Mouse (Mus musculus) T-helper 1 cell (primary cell): ENCODE measurements around the gene Atad1.

Source experiments
- in situ Hi-C: fragments of 300-600 bp; cut with MboI, MseI; formaldehyde crosslinking; loops from one replicate; pipeline ENCODE4 v1.15.1; 2025; ENCODE audit warnings: high pct_unique_total_duplicates

The Atad1 gene

GRCm38 (mm10) chr19:32752357-32752756 lies 12.8 kb upstream of the Atad1 start:
- in situ Hi-C loops = loop anchor here (10.0 kb wide), 1 partner anchor 202 kb away; no protein-coding TSS in a partner anchor

DNA sequence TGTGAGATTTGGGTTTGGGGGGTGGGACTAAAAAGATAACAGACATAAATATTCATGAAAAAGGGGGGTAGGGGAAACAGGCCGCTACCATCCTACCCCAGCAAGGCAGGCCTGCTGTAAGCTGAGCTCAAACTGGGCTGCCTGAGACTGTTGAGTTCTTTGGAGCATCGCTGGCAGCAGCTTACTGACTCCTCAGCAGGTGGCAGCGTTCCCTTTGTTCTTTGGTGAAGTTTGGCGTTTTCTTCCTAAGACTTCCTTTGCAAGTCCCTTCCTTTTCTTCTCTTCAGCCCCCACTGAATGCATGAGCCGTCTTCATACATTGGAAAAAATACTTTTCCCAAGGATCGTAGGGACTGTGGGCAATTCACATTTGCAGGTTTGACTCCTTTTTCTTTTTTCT lies 9.8 kb upstream of the Atad1 start:
- in situ Hi-C loops = no loop called here

DNA sequence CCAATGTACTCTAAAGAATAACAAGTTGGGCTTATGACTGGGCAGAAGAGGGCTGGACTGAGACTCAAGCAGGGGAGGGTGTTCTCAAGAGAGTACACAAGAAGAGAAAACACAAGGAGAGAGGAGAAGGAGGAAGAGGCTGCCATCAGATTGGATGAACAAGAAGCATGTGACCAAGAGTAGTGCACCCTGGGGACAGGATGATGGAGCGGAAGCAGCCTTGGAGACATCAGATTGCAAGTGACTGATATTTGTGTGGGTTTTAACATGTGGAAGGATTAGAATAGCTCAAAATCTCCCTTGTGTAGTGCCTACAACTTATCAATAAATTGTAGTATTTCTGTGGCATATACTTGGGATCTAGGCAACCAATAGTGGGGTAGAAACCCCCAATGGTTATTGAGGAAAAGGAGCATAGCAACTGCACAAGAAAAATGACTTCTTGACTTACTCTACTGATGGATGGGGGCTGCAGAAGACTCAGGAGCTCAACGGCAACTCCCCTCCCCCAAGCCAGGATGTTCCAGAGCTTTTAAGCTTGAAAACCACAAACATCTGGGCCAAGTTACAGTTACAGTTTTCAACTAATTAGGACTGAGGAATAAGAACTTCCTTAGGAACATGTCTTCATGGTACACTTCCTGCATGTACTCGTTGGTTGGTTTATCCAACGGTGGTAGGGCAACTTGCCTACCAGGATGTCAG lies 1.2 kb upstream of the Atad1 start:
- in situ Hi-C loops = no loop called here

DNA sequence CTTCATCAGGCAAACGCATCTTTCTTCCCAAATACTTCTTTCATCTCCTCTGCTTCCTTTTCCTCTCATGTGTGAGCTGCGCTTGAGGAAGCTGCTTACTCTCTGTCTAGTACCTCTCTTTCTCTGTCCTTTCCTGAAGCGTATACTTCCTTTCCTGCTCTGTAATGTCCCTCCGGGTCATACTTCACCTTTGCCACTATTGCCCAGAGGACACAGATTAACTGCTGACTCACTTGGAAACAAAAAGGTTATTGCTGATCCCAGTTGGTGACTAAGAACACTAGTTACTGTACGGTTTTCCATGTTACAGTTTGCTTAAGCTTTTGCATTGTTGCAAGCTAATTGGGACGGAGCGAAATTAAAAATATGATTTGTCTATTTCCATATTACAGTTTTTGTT lies 1.7 kb downstream of the Atad1 start:
- in situ Hi-C loops = no loop called here

DNA sequence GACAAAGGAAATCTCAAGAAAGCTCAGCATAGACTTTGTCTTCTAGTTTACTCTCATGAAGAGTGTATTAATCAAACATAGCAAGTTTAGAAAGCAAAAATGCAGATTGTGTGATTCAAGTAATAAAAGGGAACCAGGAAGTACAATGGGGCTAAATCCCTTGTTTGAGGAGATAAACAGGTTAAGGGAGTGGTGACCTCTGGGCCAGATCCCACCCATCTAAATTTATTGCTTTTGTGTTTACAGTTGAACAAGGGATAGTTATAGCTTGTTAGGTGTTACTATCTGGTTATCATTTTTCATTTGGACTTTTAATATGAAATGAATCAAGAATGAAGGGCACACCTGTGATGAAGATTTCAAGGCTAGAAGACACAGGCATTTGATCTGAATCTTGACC lies 6.7 kb downstream of the Atad1 start:
- in situ Hi-C loops = no loop called here

DNA sequence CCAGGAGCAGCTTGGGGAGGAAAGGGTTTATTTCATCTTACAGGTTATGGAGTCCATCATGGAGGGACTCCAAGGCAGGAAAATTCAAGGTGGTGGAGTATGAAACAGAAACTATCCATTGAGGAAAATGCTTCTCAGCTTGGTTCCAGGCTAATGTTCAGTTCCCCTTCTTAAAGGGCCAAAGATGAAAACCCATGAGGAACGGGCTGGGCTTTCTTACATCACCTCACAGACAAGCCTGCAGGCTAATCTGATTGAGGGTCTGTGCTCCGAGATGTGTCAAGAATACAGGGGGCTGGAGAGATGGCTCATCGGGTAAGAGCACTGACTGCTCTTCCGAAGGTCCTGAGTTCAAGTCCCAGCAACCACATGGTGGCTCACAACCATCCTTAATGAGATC lies 9.8 kb downstream of the Atad1 start:
- in situ Hi-C loops = no loop called here

GRCm38 (mm10) chr19:32726451-32727325 lies 12.9 kb downstream of the Atad1 start:
- in situ Hi-C loops = no loop called here

- in situ Hi-C loops = no loop called here
Observed at GRCm38 (mm10) chr19:32723817-32724216, 15.8 kb downstream of the Atad1 start.

DNA sequence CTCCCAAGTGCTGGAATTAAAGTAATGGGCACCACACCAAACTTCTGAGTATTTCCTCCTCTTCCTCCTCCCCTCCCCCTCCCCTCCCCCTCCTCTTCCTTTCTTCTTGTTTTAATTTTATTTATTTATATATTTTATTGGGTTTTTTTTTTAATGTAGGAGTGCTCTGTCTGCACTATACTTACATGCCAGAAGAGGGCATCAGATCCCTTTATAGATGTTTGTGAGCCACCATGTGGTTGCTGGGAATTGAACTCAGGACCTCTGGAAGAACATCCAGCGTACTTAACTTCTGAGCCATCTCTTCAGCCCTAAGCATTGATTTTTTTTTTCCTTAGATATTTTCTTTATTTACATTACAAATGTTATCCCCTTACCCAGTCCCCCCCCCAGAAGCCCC lies 19.3 kb downstream of the Atad1 start:
- in situ Hi-C loops = no loop called here

DNA sequence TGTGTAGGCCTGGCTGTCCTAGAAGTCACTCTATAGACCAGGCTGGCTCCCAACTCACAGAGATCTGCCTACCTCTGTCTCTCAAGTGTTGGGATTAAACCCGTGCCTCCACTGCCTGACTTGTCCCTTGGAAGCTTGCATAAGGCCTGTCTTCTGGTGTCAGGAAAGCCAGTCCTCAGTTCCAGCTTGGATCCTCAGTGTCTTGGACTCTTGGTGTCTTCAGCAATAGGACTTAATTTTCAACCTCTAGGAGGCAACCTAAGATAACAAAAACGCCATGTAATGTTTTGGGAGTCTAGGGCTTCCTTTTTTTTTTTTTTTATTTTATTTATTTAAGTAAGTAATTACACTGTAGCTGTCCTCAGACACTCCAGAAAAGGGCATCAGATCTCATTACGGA lies 22.0 kb downstream of the Atad1 start:
- in situ Hi-C loops = loop anchor here (5.0 kb wide), 2 partner anchors 510 to 650 kb away; no protein-coding TSS in a partner anchor

DNA sequence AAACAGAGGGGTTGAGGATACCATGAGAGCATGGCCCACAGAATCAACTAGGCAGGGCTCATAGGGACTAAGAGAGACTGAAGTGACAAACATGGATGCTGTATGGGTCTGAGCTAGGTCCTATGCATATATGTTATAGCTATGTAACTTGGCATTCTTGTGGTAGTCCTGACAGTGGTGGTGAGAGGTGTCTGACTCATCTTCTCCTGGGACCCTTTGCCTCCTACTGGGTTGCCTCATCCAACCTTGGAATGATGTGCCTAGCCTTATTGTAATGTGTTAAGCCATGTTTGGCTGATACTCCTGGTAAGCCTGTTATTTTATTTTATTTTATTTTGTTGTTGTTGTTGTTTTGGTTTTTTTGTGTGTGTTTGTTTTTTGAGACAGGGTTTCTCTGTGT lies 23.9 kb downstream of the Atad1 start:
- in situ Hi-C loops = loop anchor here (5.0 kb wide), 2 partner anchors 512 to 652 kb away; no protein-coding TSS in a partner anchor

DNA sequence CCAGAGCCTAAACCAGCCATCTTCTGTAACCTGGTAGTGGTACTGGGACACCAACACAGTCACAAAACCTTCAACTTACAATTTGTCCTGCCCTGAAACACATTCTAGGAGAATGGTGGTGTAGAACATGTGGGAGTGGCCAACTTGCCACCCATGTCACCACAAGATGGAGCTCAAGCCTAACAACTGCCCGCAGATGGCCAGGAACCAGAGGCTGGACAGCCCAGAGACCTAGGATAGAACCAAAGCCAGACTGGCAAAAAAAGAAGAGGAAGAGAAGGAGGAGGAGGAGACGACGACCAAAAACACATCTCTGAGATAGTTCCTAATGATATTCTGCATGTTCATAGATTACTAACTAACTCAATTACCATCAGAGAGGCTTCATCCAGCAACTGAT lies 24.4 kb downstream of the Atad1 start:
- in situ Hi-C loops = loop anchor here (5.0 kb wide), 2 partner anchors 512 to 652 kb away; no protein-coding TSS in a partner anchor

GRCm38 (mm10) chr19:32713471-32713870 lies 26.1 kb downstream of the Atad1 start:
- in situ Hi-C loops = loop anchor here (5.0 kb wide), 1 partner anchor 44 kb away; the partner anchor contains the start of gene Pten

- in situ Hi-C loops = loop anchor here (5.0 kb wide), 1 partner anchor 45 kb away; the partner anchor contains the start of gene Pten
Observed at GRCm38 (mm10) chr19:32712588-32713042, 27.0 kb downstream of the Atad1 start.

- in situ Hi-C loops = loop anchor here (5.0 kb wide), 1 partner anchor 45 kb away; the partner anchor contains the start of gene Pten
Observed at GRCm38 (mm10) chr19:32711761-32712541, 27.6 kb downstream of the Atad1 start.

DNA sequence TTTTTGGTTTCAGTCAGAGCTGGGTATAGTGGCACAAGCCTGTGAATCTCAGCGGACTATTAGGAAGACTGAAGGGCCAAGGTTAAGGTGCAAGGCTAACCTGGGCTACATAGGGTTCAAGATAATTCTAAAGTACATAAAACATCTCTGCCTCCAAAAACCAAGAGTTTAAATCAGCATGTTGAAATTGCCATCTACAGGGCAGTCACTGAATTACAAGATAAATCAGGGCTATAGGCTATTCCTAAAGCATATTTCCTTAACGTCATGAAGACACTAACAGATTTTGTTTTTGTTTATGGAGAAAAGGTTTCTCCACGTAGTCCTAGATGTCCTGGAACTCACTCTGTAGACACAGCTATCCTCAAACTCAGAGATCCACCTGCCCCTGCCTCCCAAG lies 29.3 kb downstream of the Atad1 start:
- in situ Hi-C loops = loop anchor here (5.0 kb wide), 1 partner anchor 47 kb away; the partner anchor contains the start of gene Pten

DNA sequence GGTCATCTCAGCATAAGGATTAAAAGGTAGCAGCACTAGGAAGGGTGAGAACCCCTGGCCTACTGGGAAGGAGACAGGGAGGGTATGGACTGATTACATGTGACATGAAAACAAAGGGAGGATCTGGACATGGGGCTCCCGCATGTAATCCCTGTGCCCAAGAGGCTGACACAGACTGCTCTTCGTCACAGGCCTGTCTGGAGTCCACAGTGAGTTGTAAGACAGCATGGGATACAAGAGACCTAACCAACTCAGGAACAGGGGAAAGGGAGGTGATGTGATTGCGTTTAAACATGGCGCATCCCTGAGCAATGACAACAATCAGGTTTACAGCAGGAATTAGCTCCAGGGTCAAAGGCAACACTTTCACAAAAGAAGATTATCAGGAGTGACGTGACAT lies 30.6 kb downstream of the Atad1 start:
- in situ Hi-C loops = no loop called here

GRCm38 (mm10) chr19:32702191-32702590 lies 37.4 kb downstream of the Atad1 start:
- in situ Hi-C loops = no loop called here

GRCm38 (mm10) chr19:32696674-32697073 lies 42.9 kb downstream of the Atad1 start:
- in situ Hi-C loops = no loop called here

GRCm38 (mm10) chr19:32689724-32690123 lies 49.9 kb downstream of the Atad1 start:
- in situ Hi-C loops = loop anchor here (5.0 kb wide), 2 partner anchors 97 to 172 kb away; no protein-coding TSS in a partner anchor

- in situ Hi-C loops = loop anchor here (5.0 kb wide), 1 partner anchor 96 kb away; no protein-coding TSS in a partner anchor
Observed at GRCm38 (mm10) chr19:32688227-32688626, 51.4 kb downstream of the Atad1 start.
